Mouse (Mus musculus) urinary bladder, postnatal 25 days (tissue): Measurements from ENCODE around the gene S100a3.
A peak's percentile ranks its signal among the peaks of the same experiment; 100 is the strongest.

Experiments
- DNase-seq: peaks from one replicate; pipeline ENCODE4 v3.0.0; 2022; ENCODE audit warnings: low spot score

The S100a3 gene

DNA sequence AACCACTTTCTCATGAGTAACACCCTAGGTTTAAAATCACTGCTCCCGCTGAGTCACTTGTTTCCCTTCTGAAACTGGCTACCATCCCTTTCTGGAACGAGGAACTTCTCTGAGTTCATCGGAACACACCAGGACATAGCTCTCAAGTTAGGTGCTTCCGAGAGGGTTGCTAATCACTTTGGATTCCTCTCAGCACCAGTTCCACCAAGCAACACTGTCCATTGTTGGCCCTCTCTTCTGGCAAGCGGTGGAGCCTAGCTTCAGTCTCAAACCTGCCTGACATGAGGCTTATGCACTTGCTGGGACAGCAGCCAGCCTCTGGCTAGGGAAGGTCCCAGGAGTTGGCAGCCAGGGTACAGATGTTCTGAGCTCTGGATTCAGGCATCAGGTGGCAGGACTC lies 14.3 kb downstream of the S100a3 start:
- no peak for DNase-seq

DNA sequence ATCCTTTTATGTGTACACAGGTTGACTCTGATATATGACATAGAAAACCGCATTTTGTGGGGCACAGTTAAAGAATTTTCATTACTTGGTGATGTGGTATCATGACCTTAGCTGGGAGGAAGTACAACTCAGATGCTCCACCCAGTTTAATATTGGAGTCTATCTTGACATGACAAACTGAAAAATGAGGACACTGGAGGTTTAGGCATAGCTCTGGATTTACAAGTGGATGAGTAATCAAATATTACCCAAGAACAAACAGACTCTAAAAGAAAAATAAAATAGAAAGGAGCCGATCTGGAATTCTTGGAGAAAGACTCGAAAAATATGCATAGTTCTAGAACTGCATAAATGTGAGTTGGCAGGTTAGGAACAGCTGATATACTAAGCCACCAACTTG lies 14.9 kb downstream of the S100a3 start:
- DNase-seq, result no peak

DNA sequence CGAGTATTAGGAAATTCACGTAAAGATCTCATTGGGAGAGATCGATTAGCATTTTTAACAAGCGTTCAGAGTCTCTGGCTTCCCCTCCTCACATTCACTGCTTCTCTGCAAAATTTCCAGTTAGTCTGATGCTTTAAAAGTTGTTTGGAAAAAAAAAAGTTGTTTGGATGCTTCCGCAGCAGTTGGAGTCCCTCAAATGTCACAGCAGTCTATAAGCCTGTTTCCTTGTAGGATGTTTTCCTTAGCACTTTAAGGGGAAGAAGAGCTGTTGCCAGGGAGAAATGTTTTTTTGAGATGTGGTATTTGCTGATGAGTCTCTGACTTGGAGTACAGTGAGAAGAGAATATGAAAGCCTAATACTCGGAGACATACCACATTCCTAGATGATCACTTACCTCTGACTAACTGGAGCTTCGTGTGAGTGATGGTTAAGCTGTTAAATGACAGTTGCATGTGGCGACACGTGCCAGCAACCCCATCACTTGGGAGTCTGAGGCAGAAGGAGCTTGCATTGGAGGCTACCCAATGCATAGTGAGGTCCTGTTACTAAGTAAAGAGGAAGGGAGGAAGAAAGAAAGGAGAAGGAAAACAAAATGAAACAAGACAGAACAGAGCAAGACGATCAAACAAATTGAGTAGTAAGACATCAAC lies 16.1 kb downstream of the S100a3 start:
- no peak for DNase-seq

DNA sequence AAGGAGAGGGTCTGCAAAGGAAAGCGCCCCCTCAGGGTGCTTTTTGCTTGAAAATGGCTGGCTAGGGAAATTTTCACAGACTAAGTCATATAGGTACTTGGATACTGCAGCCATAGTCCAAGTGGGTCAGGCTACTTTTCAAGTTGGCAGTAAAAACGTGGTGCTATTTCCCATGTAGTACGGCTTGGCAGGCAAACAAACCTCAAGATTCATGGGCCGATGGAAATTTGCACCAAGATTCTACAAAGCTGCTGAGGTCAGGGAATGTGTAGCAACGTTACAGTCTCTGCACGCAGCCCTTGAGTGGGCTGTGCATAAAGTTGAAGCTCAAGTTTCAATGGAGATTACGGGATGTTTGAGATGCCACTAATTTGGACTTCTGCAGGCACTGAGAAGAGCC lies 19.1 kb downstream of the S100a3 start:
- no peak for DNase-seq

- no peak for DNase-seq
Measured at GRCm38 (mm10) chr3:90581141-90581540, 20.8 kb downstream of the S100a3 start.

DNA sequence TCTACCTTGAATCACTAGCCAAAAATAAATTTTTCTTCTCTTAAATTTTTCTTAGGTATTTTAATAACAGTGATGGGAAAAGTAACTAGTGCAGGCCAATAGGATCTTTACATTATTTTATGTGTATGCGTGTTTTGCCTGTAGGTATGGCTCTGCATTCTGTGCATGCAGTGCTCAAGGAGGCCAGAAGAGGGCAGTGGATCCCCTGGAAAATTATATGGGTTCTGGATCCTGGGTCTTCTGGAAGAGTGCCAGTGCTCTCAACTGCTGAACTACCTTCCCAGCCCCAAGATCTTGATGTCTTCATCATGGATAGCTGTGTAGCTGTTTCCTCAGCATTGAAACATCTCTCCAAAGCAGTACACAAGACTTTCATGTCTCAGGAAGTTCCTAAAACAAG lies 21.8 kb downstream of the S100a3 start:
- DNase-seq, result no peak

GRCm38 (mm10) chr3:90582556-90582955 lies 22.2 kb downstream of the S100a3 start:
- DNase-seq, result no peak

DNA sequence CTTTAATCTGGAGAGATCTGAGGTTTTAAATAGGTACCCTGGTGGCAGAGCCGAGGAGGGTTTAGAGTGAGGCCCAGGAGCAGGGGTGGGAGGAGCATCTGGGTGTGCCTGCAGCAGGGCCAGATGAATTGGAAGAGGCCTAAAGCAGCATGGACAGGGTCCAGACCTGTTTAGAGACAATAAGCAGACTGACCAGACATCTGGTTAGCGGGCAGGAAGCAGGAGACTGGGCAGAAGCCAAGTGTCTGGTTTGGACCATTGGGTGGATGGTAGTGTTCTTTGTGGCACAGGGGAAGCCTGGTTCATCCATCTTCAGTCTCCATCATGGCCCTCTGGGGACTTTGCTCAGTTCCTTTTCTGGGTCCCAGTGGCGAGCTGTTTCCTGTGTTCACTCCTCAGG lies 23.5 kb downstream of the S100a3 start:
- DNase-seq, result no peak

DNA sequence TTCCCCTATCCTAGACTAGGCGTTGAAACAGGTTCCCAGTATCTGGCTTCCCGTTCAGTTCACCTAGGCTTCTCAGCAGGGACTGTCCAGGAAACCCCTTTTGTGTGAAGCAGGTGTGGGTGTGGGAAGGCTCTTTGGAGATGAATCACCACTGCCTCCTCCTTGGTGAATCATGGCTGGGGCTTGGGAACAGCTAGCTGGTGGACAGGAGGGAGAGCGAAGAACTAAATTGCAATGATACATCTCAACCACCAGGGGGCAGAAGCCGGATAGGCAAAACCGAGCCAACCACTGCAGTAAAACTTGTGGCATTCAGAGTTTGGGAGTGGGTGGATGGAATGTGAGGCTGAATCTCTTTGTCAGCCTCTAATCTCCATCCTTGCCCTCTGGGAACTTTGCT lies 25.2 kb downstream of the S100a3 start:
- peak; percentile 71 for DNase-seq

GRCm38 (mm10) chr3:90586016-90586643 lies 25.8 kb downstream of the S100a3 start:
- no peak for DNase-seq

GRCm38 (mm10) chr3:90586906-90587305 lies 26.5 kb downstream of the S100a3 start:
- peak; percentile 84 for DNase-seq

DNA sequence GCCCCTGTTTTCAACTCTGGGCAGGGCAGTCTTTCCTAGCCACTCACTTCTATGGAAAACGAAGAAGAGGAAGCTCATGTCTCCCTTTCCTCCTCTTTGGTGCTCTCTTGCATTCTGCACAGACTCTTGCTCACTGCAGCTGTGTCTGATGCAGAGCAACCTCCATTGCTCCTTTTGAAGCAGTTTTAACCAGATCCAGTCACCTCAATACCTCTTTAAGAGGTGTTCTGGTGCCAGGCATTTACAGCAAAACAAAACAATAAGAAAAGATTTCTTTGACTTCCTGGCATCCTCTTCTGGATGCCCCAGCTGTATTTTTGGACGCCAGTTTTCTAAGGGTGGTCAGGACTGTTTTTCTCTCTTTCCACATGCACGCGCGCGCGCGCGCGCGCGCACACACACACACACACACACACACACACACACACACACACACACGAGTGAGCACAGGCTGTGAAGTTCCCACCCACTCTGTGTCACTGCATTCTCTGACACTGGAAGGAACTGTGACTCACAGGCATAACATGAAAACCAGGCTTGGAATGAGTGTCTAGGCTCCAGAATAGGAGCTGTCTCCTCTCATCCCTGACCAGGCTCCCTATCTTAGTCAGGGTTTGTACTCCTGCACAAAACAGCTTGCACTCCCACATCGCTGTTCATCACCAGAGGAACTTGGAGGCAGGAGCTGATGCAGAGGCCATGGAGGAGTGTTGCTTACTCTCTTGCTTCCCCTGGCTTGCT lies 27.2 kb downstream of the S100a3 start:
- no peak for DNase-seq

GRCm38 (mm10) chr3:90589390-90589789 lies 29.0 kb downstream of the S100a3 start:
- no peak for DNase-seq

DNA sequence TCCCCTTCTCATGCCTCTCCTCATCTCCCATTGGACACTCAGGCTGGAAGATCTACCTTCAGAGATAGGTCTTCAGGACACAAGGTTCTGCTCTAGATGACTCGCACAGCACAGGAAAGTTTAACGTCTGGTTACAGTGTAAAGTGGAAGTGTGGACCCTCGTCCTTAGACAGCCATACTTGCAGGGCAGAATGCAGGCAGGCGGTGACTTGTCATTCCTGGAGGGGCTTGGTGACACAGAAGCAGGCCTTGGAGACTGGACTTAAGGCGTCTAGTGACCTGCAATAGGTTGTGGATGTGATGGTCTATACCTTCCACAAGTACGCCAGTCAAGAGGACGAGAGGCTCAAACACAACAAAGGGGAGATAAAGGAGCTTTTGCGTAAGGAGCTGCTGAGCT lies 29.6 kb downstream of the S100a3 start, which contains the start of gene S100a2:
Gene S100a2, plus strand, starts transcription at position 301 of the 400 bp plus-strand sequence.
- DNase-seq, result no peak

- no peak for DNase-seq
Measured at GRCm38 (mm10) chr3:90594466-90594865, 34.1 kb downstream of the S100a3 start.

GRCm38 (mm10) chr3:90595556-90595955 lies 35.2 kb downstream of the S100a3 start:
- DNase-seq, result no peak

GRCm38 (mm10) chr3:90596810-90597209 lies 36.4 kb downstream of the S100a3 start:
- no peak for DNase-seq

- no peak for DNase-seq
Measured at GRCm38 (mm10) chr3:90597736-90598135, 37.4 kb downstream of the S100a3 start.

DNA sequence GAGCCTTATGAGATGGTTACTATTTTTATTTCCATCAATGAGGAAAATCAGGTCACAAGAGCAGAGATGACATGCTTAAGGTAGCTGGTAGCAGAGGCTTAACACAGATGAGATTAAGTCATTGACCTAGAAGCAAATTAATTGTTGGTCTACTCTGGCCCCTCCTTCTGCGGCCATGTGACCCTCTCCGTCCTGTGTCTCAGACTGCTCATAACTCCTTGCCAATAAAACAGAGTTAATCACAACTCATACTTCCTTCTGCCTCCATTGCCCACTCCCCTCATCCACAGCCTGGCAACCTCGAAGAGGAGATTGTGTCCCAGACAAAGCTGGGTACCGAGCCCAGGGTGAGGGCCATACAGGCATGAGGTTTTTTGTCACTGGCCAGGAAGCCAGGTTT lies 37.8 kb downstream of the S100a3 start:
- no peak for DNase-seq

GRCm38 (mm10) chr3:90599401-90599800 lies 39.0 kb downstream of the S100a3 start:
- no peak for DNase-seq

DNA sequence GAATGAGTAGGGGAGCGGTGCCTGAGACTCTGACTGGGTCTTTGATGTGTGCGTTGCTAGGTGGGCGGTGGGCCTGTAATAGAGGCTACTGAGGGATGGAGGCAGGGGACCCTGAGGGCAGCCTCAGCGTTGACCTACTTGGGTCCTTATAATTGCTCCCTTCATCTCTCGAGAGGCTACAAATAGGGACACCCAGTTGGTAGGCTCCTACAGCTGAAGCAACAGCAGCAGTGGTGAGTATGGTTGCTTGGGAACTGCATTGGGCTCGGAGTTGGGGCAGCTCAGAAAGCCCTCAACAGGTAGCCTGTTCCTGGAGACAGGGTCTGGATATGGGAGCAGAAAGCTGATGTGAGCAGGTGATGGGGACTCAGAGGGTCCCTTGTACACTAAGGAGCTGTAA lies 39.7 kb downstream of the S100a3 start:
- DNase-seq, result no peak

DNA sequence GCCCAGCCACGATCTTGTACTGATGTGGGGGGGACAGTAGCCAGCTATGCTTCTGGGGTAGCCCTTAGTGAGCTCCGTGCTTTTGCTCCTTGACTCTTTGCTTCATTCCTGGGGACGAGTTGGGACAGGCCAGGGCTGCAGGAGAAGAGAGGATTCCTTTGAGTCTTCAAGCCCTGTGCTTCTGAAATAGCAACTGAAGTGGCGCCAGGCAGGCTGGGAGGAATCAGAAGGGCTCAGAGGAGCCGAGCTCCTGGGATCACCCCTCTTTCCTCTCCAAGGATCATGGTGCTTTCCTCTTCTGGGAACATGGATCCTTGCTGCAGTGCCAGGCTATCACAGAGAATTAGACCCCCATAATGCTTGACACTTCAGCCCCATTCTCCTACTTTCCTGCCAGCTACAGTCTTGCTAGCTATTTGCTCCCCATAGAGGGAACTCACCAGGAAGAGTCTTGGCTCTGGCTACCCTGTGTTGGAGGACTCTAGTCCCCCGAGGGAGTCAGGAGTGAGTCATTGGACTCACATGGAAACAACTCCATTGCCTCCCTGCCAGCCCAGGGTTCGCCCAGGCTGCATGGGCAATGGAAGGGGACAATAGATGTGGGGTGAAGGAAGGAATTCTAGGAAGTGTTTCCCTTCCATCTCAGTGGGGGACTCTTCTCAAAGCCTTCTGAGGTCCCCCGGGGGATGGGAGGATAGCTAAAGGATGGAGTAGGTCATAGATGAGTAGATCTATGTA lies 40.2 kb downstream of the S100a3 start:
- no peak for DNase-seq
